Mouse (Mus musculus): ENCODE results near the gene Lmod1. TPM values are rescaled to one million over a fixed set of nuclear protein-coding genes. Genes with fewer than 3 reads are reported as not detected.
"Not testable (repeated sequence)": the region's sequence is repeated elsewhere in the genome, so short reads cannot be mapped to it uniquely, and the experiment has no call there.

Gene Lmod1
- polyA plus RNA-seq, 1 experiment from 2014 or later = 0.35 TPM

- no peak overlapping the region for H3K4me3 ChIP-seq
- no peak overlapping the region for H3K9ac ChIP-seq
- H3K9me3 ChIP-seq = no peaks in the 10 kb centered on the region
- peaks cover 9% of the 10 kb centered on the region for H3K4me1 ChIP-seq (replicated peaks)
- no peaks in the 10 kb centered on the region for H3K27me3 ChIP-seq
- WGBS = 69% methylated on average over 15 of the region's 15 CpGs
- ATAC-seq (ENCODE audit: low FRiP score, low read depth) = no peak
- H3K27ac ChIP-seq (replicated peaks) = no peak overlapping the region
- H3K36me3 ChIP-seq = peaks cover 26% of the 10 kb centered on the region
- H3K4me2 ChIP-seq = no peak overlapping the region
These were observed 55.7 kb downstream of the Lmod1 start for GRCm38 (mm10) chr1:135380071-135380991.

GRCm38 (mm10) chr1:135381560-135381959, 57.0 kb downstream of the Lmod1 start:
- H3K36me3 ChIP-seq = peaks cover 38% of the 10 kb centered on the region
- H3K9me3 ChIP-seq; H3K27ac ChIP-seq (replicated peaks); H3K27me3 ChIP-seq; H3K4me2 ChIP-seq; H3K9ac ChIP-seq; ATAC-seq (ENCODE audit: low FRiP score, low read depth); H3K4me3 ChIP-seq; H3K4me1 ChIP-seq (replicated peaks): not testable (repeated sequence)
- 56% methylated on average over 6 of the region's 6 CpGs for WGBS

GRCm38 (mm10) chr1:135384171-135384570, 59.6 kb downstream of the Lmod1 start:
- Histone ChIP-seq H3K27me3 (no peaks in the 10 kb centered on the region), H3K4me1 (replicated peaks) (peaks cover 7% of the 10 kb centered on the region; the same call in 1 of the 2 replicates), H3K27ac (replicated peaks) (no peak overlapping the region), H3K9me3 (no peaks in the 10 kb centered on the region), H3K4me2 (no peak overlapping the region), H3K36me3 (peaks cover 64% of the 10 kb centered on the region), H3K9ac (no peak overlapping the region), H3K4me3 (no peak overlapping the region)
- ATAC-seq (ENCODE audit: low FRiP score, low read depth) = no peak
- WGBS = 94% methylated on average over 5 of the region's 5 CpGs

- peaks cover 5% of the 10 kb centered on the region; the same call in 1 of the 2 replicates for H3K4me1 ChIP-seq (replicated peaks)
- no peak overlapping the region for H3K9ac ChIP-seq
- no peak overlapping the region for H3K4me3 ChIP-seq
- H3K36me3 ChIP-seq = peaks cover 73% of the 10 kb centered on the region
- 93% methylated on average over 9 of the region's 9 CpGs for WGBS
- H3K4me2 ChIP-seq = no peak overlapping the region
- ATAC-seq (ENCODE audit: low FRiP score, low read depth) = no peak
- no peaks in the 10 kb centered on the region for H3K27me3 ChIP-seq
- H3K27ac ChIP-seq (replicated peaks) = no peak overlapping the region
- H3K9me3 ChIP-seq = no peaks in the 10 kb centered on the region
These were observed 60.6 kb downstream of the Lmod1 start for GRCm38 (mm10) chr1:135385161-135385560.

- no peak for ATAC-seq (ENCODE audit: low FRiP score, low read depth)
- Histone ChIP-seq H3K4me2 (no peak overlapping the region), H3K4me1 (replicated peaks) (no peaks in the 10 kb centered on the region), H3K9me3 (no peaks in the 10 kb centered on the region), H3K9ac (no peak overlapping the region), H3K36me3 (peaks cover 78% of the 10 kb centered on the region), H3K27me3 (no peaks in the 10 kb centered on the region), H3K27ac (replicated peaks) (no peak overlapping the region), H3K4me3 (no peak overlapping the region)
- 96% methylated on average over 5 of the region's 5 CpGs for WGBS
These were observed 74.9 kb downstream of the Lmod1 start for GRCm38 (mm10) chr1:135399466-135399865.

- no peak for ATAC-seq (ENCODE audit: low FRiP score, low read depth)
- no peak overlapping the region for H3K4me2 ChIP-seq
- WGBS = 99% methylated on average over 3 of the region's 3 CpGs
These were observed 77.0 kb downstream of the Lmod1 start for GRCm38 (mm10) chr1:135401452-135402110.

GRCm38 (mm10) chr1:135405356-135405755, 80.7 kb downstream of the Lmod1 start:
- no peaks in the 10 kb centered on the region for H3K4me1 ChIP-seq (replicated peaks)

More at GRCm38 (mm10) chr1:135401452-135402110, 77.0 kb downstream of the Lmod1 start:
- no peak overlapping the region for H3K4me3 ChIP-seq
- H3K27ac ChIP-seq (replicated peaks) = no peak overlapping the region
- no peaks in the 10 kb centered on the region for H3K27me3 ChIP-seq
- H3K4me1 ChIP-seq (replicated peaks) = no peaks in the 10 kb centered on the region
- no peaks in the 10 kb centered on the region for H3K9me3 ChIP-seq
- H3K36me3 ChIP-seq = peaks cover 83% of the 10 kb centered on the region
- no peak overlapping the region for H3K9ac ChIP-seq

GRCm38 (mm10) chr1:135408973-135409372, 84.4 kb downstream of the Lmod1 start:
- WGBS = 98% methylated on average over 4 of the region's 4 CpGs
- no peak overlapping the region for H3K9ac ChIP-seq
- H3K4me2 ChIP-seq = no peak overlapping the region
- ATAC-seq (ENCODE audit: low FRiP score, low read depth) = no peak
- H3K4me1 ChIP-seq (replicated peaks) = no peaks in the 10 kb centered on the region
- no peaks in the 10 kb centered on the region for H3K9me3 ChIP-seq
- H3K27ac ChIP-seq (replicated peaks) = no peak overlapping the region
- no peaks in the 10 kb centered on the region for H3K27me3 ChIP-seq
- H3K36me3 ChIP-seq = peaks cover 90% of the 10 kb centered on the region
- no peak overlapping the region for H3K4me3 ChIP-seq

More at GRCm38 (mm10) chr1:135405356-135405755, 80.7 kb downstream of the Lmod1 start:
- ATAC-seq (ENCODE audit: low FRiP score, low read depth) = no peak
- Histone ChIP-seq H3K9me3 (no peaks in the 10 kb centered on the region), H3K27ac (replicated peaks) (no peak overlapping the region), H3K4me2 (no peak overlapping the region), H3K27me3 (no peaks in the 10 kb centered on the region), H3K9ac (no peak overlapping the region), H3K36me3 (peaks cover 89% of the 10 kb centered on the region), H3K4me3 (no peak overlapping the region)
- WGBS = 92% methylated on average over 7 of the region's 7 CpGs

- Histone ChIP-seq H3K4me1 (replicated peaks) (no peaks in the 10 kb centered on the region), H3K36me3 (peaks cover 89% of the 10 kb centered on the region), H3K4me3 (no peak overlapping the region), H3K27me3 (no peaks in the 10 kb centered on the region), H3K9me3 (no peaks in the 10 kb centered on the region), H3K4me2 (no peak overlapping the region), H3K27ac (replicated peaks) (no peak overlapping the region), H3K9ac (no peak overlapping the region)
- no peak for ATAC-seq (ENCODE audit: low FRiP score, low read depth)
- WGBS = 76% methylated on average over 2 of the region's 2 CpGs
These were observed 86.4 kb downstream of the Lmod1 start for GRCm38 (mm10) chr1:135410967-135411366.

- no peaks in the 10 kb centered on the region for H3K9me3 ChIP-seq
- H3K27me3 ChIP-seq = no peaks in the 10 kb centered on the region
- no peak overlapping the region for H3K4me2 ChIP-seq
- H3K4me1 ChIP-seq (replicated peaks) = no peaks in the 10 kb centered on the region
- no peak overlapping the region for H3K4me3 ChIP-seq
- ATAC-seq (ENCODE audit: low FRiP score, low read depth) = no peak
- H3K9ac ChIP-seq = no peak overlapping the region
- WGBS = 79% methylated on average over 4 of the region's 4 CpGs
- peaks cover 90% of the 10 kb centered on the region for H3K36me3 ChIP-seq
- H3K27ac ChIP-seq (replicated peaks) = no peak overlapping the region
These were observed 87.5 kb downstream of the Lmod1 start for GRCm38 (mm10) chr1:135412130-135412529.

- Histone ChIP-seq H3K27me3 (no peaks in the 10 kb centered on the region), H3K27ac (replicated peaks) (no peak overlapping the region), H3K9me3 (no peaks in the 10 kb centered on the region), H3K36me3 (peaks cover 91% of the 10 kb centered on the region), H3K9ac (no peak overlapping the region), H3K4me1 (replicated peaks) (no peaks in the 10 kb centered on the region), H3K4me3 (no peak overlapping the region), H3K4me2 (no peak overlapping the region)
- ATAC-seq (ENCODE audit: low FRiP score, low read depth) = no peak
These were observed 89.4 kb downstream of the Lmod1 start for GRCm38 (mm10) chr1:135413996-135414395.
